Mouse (Mus musculus) embryonic facial prominence, embryonic 11.5 days (tissue): ENCODE measurements around the gene Pnpla5. TPM values are rescaled to one million over a fixed set of nuclear protein-coding genes. Genes with fewer than 3 reads are reported as not detected.
"Not testable (repeated sequence)": the region's sequence is repeated elsewhere in the genome, so short reads cannot be mapped to it uniquely, and the experiment has no call there.

Source experiments
- ATAC-seq: fragments of 200-750 bp; cut with Nextera tagmentation; replicated peaks from 2 replicates; pipeline ENCODE4 v1.8.0; 2017; ENCODE audit warnings: low read depth; ENCODE audit not compliant: insufficient number of reproducible peaks, low FRiP score, low TSS enrichment
- DNase-seq: peaks from one replicate; pipeline ENCODE4 v3.0.0-alpha.2; 2015; ENCODE audit warnings: low spot score
- H3K27ac ChIP-seq: fragments of 300-500 bp; sonication (generic); replicated peaks from 2 replicates; pipeline ENCODE4 v1.5.1; 2014; ENCODE audit warnings: mild to moderate bottlenecking, low read depth, low read length, control low read depth
- H3K27me3 ChIP-seq: fragments of 300-500 bp; sonication (generic); 2 replicates; pipeline ENCODE4 v1.6.1; 2014; ENCODE audit warnings: mild to moderate bottlenecking, low read length, moderate library complexity, mixed read lengths; ENCODE audit not compliant: control insufficient read depth, insufficient read depth
- H3K36me3 ChIP-seq: fragments of 300-500 bp; sonication (generic); replicated peaks from 2 replicates; pipeline ENCODE4 v1.6.1; 2014; ENCODE audit warnings: low read depth, mild to moderate bottlenecking, low read length, moderate library complexity, mixed read lengths; ENCODE audit not compliant: control insufficient read depth, insufficient read depth
- H3K4me1 ChIP-seq: fragments of 300-500 bp; sonication (generic); 2 replicates; pipeline ENCODE4 v1.6.1; 2014; ENCODE audit warnings: low read length, mixed read lengths; ENCODE audit not compliant: control insufficient read depth, insufficient read depth
- H3K4me2 ChIP-seq: fragments of 300-500 bp; sonication (generic); 2 replicates; pipeline ENCODE4 v1.6.1; 2014; ENCODE audit warnings: low read depth, mild to moderate bottlenecking, control low read depth, low read length, moderate library complexity
- H3K4me3 ChIP-seq: fragments of 300-500 bp; sonication (generic); 2 replicates; pipeline ENCODE4 v1.5.1; 2014; ENCODE audit warnings: low read depth, low read length, control low read depth
- H3K9ac ChIP-seq: fragments of 300-500 bp; sonication (generic); replicated peaks from 2 replicates; pipeline ENCODE4 v1.6.1; 2014; ENCODE audit warnings: mild to moderate bottlenecking, control low read depth, low read length
- H3K9me3 ChIP-seq: fragments of 300-500 bp; sonication (generic); replicated peaks from 2 replicates; pipeline ENCODE4 v1.6.1; 2016; ENCODE audit warnings: mild to moderate bottlenecking, low read length, inconsistent platforms, mixed read lengths; ENCODE audit not compliant: control insufficient read depth
- WGBS: fragments of 180-500 bp; shearing (Covaris S2); extraction: QIAGEN DNeasy Blood & Tissue Kit; methylation state at CpG from one replicate; pipeline ENCODE4 v1.1.7; 2014; 5-methylcytosine and 5-hydroxymethylcytosine counted together
- polyA plus RNA-seq: library from polyadenylated mRNA; unstranded; fragments of >200 nt; fragmentation: Nextera tagmentation; extraction: Ambion mirVana; gene quantifications from 2 replicates; pipeline ENCODE4 v1.2.1, GENCODE M21; 2014

The Pnpla5 gene
- polyA plus RNA-seq = not detected in 2 replicates

DNA sequence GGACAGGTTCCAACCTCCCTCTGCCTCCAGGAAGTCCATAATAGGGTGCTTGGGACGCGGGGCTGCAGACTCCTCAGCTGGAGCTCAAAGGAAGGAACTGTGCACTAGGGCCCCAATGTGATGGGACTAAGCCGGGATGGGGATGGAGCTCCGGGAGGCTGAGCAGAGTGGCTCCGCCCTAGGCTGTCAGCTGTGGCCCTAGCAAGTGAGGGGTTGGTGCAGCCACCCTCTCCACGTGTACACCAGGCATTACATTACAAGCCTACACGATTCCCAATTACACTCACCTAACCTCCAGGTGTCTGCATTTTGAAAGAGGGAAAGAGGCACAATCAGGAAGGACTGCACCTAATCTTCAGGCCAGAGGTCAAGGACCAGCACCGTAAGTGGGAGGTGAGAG, at the start of gene Pnpla5:
TSS of gene Pnpla5 (minus strand) at position 101 of the 400 bp plus-strand sequence.
- Histone ChIP-seq H3K27me3 (no peaks in the 10 kb centered on the region), H3K9me3 (no peaks in the 10 kb centered on the region), H3K4me3 (no peak within 1 kb of the TSS), H3K4me2 (no peak within 1 kb of the TSS), H3K27ac (no peak within 1 kb of the TSS), H3K9ac (no peak within 1 kb of the TSS), H3K4me1 (no peaks in the 10 kb centered on the region), H3K36me3 (no peaks in the 10 kb centered on the region)
- 69% methylated on average over 8 of the region's 8 CpGs for WGBS
- ATAC-seq (no peak), DNase-seq (no peak)

DNA sequence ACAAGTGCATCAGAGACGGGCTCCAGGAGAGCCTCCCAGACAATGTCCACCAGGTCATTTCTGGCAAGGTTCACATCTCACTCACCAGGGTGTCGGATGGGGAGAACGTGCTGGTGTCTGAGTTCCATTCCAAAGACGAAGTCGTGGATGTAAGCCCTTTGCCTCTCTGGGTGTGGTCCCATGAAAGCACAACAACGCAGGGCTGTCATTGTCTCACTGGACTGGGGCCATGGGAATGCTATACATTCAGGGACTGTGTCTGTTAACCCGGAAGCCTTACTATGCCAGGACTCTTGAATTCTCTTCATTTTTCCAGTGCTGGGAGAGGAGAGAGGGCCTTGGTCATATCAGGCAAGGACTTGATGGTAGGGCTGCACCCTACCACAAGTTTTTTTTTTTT, 48.2 kb upstream of the Pnpla5 start:
- Histone ChIP-seq H3K9me3 (no peaks in the 10 kb centered on the region), H3K4me1 (no peaks in the 10 kb centered on the region), H3K4me3 (no peak overlapping the region), H3K27me3 (0 out of 2 replicates have a peak, but pooled peaks cover 3% of the 10 kb centered on the region), H3K27ac (no peak overlapping the region), H3K36me3 (no peaks in the 10 kb centered on the region), H3K4me2 (no peak overlapping the region), H3K9ac (no peak overlapping the region)
- 88% methylated on average over 7 of the region's 7 CpGs for WGBS
- ATAC-seq (no peak), DNase-seq (no peak)

DNA sequence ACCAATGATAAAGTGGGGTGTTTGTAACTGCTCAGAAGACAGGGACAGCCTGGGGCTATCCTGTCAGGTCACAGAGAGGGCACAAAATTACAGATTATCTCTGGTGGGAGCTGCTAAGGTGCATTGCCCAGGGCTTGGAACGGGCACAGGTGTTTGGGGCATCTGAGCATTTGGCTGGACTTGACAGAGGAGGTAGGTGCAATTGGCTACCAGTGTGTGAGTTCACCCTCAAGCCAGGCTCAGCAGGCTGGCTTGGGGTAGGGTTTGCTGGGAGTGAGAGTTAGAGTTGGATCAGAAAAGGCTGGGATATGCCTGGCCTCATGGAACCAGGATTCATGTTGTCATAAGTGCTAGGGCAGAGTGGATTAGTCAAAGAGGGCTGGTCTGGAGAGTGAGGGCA, 46.5 kb upstream of the Pnpla5 start:
- WGBS = 48% methylated on average over 1 of the region's 1 CpGs
- Histone ChIP-seq H3K36me3 (no peaks in the 10 kb centered on the region), H3K9ac (no peak overlapping the region), H3K4me1 (no peaks in the 10 kb centered on the region), H3K27me3 (0 out of 2 replicates have a peak, but pooled peaks cover 3% of the 10 kb centered on the region), H3K27ac (no peak overlapping the region), H3K9me3 (no peaks in the 10 kb centered on the region), H3K4me2 (no peak overlapping the region), H3K4me3 (no peak overlapping the region)
- ATAC-seq = no peak
- DNase-seq = no peak

DNA sequence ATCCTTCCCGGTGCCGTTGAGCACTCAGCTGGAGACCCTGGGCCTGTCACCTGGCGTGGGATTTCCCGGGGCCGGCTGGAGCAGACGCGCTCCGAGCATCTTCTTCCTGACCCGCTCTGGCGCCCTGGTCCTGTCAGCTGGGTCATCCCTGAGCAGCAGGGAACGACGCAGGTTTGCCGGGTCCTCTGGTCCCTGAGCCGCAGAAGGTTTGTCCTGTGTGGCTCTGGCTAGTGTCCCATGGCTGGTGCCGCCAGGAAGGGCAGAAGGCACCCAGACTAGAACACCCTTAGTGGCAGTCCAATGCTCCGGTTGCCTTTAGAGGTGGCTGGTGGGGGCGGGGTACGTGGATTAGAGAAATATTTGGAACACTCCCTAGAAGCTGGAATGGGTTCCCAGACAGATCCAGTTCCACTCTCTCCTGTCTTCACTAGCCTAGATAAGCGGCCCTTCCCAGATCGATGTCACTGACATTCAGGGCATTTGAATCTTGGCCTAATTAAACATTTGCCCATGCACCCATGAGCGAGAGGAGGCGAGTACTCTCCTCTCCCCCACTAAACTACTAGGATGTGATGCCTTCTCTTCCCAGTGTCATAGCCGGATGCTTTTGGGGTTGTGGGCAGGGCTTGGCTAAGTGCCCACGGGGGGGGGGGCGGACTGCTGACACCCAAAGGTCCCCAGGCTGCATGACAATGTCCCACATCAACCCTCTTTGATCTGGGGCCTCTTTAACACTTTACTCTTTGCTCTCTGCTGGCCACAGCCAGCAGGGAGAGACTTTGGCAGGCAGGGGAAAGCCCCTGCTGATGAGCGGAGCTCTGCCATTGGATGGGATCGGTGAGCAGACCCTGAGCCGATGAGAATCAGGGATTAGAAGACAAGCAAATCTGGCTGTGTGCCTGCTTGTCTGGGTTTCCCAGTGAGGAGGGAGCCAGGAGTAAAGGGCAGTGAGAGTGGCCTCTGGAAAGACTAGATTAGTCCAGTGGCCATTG, 45.5 kb upstream of the Pnpla5 start:
- Histone ChIP-seq H3K36me3 (no peaks in the 10 kb centered on the region), H3K9me3 (no peaks in the 10 kb centered on the region), H3K27ac (no peak overlapping the region), H3K9ac (peak overlapping the region; percentile 37), H3K27me3 (0 out of 2 replicates have a peak, but pooled peaks cover 3% of the 10 kb centered on the region), H3K4me1 (no peaks in the 10 kb centered on the region), H3K4me2 (peak overlapping the region; percentile 94), H3K4me3 (peak overlapping the region; percentile 44)
- peak; percentile 51 for ATAC-seq
- DNase-seq = peak; percentile 26
- WGBS = under 1% methylated on average over 28 of the region's 28 CpGs

DNA sequence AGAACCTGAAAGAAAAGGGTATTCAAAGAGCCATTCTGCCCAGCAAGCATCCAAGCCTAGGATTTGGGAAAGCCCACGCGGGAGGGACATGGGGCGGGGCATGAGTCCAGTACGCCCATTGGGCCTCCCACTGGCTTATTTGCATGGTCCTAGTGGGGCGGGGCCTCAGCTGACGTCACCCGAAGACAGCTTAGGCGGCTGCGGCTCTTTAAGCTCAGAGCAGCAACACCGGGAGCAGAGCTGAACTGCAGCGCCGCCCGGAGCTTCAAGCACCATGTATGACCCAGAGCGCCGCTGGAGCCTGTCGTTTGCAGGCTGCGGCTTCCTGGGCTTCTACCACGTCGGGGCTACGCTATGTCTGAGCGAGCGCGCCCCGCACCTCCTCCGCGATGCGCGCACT, 44.6 kb upstream of the Pnpla5 start, which contains the start of gene Pnpla3:
TSS of gene Pnpla3 (plus strand) at position 238 of the 400 bp plus-strand sequence.
- peak within 1 kb of the TSS; percentile 37 for H3K9ac ChIP-seq
- 0 out of 2 replicates have a peak, but pooled peaks cover 3% of the 10 kb centered on the region for H3K27me3 ChIP-seq
- no peaks in the 10 kb centered on the region for H3K9me3 ChIP-seq
- no peaks in the 10 kb centered on the region for H3K4me1 ChIP-seq
- under 1% methylated on average over 28 of the region's 28 CpGs for WGBS
- ATAC-seq (peak; percentile 93), DNase-seq (peak; percentile 98)
- H3K4me2 ChIP-seq = peak within 1 kb of the TSS; percentile 94
- no peaks in the 10 kb centered on the region for H3K36me3 ChIP-seq
- H3K27ac ChIP-seq = no peak within 1 kb of the TSS
- peak within 1 kb of the TSS; percentile 44 for H3K4me3 ChIP-seq

- Histone ChIP-seq H3K4me2 (no peak overlapping the region), H3K27me3 (0 out of 2 replicates have a peak, but pooled peaks cover 3% of the 10 kb centered on the region), H3K27ac (no peak overlapping the region), H3K9me3 (no peaks in the 10 kb centered on the region), H3K36me3 (no peaks in the 10 kb centered on the region), H3K9ac (no peak overlapping the region), H3K4me1 (no peaks in the 10 kb centered on the region), H3K4me3 (no peak overlapping the region)
- DNase-seq (no peak), ATAC-seq (no peak)
- WGBS = 69% methylated on average over 6 of the region's 6 CpGs
Observed at GRCm38 (mm10) chr15:84166818-84167217, 43.8 kb upstream of the Pnpla5 start.

GRCm38 (mm10) chr15:84161871-84162270, 38.9 kb upstream of the Pnpla5 start:
- H3K36me3 ChIP-seq = no peaks in the 10 kb centered on the region
- DNase-seq (no peak), ATAC-seq (no peak)
- H3K4me1 ChIP-seq = no peaks in the 10 kb centered on the region
- no peak overlapping the region for H3K27ac ChIP-seq
- no peaks in the 10 kb centered on the region for H3K9me3 ChIP-seq
- no peak overlapping the region for H3K4me3 ChIP-seq
- H3K9ac ChIP-seq = no peak overlapping the region
- no peaks in the 10 kb centered on the region for H3K27me3 ChIP-seq
- 84% methylated on average over 6 of the region's 6 CpGs for WGBS
- no peak overlapping the region for H3K4me2 ChIP-seq

DNA sequence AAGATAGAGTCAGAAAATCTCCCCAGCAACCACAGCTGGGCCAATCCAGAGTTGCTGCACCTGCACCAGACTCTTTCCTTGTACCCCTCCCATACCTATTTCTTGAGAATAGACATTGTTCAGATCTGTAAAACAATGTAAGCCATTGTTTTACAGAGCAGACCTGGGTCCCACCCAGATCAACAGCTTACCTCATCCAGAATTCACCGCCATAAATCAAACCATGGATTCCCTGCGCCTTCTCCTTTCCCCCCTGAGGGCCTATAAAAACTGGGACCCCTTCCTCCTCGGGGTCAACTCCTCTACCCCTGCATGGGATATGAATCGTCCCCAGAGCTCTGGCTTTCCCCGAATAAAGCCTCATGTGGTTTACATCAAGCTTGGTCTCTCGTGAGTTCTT, 34.6 kb upstream of the Pnpla5 start:
- H3K9me3 ChIP-seq, H3K4me1 ChIP-seq, H3K4me2 ChIP-seq, ATAC-seq, H3K9ac ChIP-seq, H3K27me3 ChIP-seq, H3K27ac ChIP-seq, H3K4me3 ChIP-seq, H3K36me3 ChIP-seq, DNase-seq: not testable (repeated sequence)
- 84% methylated on average over 6 of the region's 6 CpGs for WGBS
